In the genomic region with DNA sequence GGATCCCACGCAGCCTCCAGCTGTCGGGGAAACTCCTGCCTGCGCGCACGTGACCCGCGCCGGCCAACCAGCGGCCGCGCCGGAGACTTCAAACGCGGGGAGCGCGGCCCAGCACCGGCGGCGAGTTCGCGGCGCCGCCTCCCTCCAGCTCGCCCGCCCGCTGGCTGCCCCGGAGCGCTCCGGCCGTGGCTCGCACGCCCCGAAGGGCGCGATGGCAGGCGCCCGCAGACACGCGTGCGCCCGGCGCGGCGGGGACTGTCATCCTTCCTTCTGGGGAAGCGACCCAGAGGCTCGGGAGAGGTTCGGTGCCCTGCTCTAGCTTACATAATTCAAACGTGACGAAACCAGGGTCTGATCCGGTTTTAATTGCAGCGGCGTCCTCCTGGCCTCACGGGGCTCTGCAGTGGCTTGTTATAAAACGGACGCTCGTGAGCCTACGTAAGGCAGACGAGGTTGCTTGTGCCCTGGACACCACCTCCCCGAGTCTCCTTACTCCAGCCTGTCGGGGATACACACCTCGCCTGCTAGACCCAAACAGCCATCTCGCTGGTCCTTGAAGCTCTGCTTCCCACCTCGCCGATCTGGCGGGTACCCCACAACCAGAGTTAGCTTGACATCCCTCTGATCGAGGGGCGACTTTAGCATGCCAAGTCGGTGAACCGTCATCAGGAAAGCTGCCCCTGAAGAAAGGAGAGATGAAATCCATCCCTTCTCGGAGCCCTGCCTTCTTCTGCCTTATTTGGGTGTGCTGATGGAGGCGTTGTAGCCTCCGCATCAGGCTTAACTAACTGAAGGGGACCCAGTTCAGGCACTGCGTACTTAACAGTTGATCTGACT, we compare ENCODE assay signal across 8 mouse cellular contexts. TPM values are rescaled to one million over a fixed set of nuclear protein-coding genes. Genes with fewer than 3 reads are reported as not detected.
A peak's percentile ranks its signal among the peaks of the same experiment; 100 is the strongest.
DNase-seq lines count a peak whose midpoint lies in the region; ATAC-seq and TF ChIP-seq lines count a peak whose summit lies in the region.

A gene (minus strand): TSS at position 11 of the 837 bp plus-strand sequence.

- peak within 1 kb of the TSS; percentile 91 for H3K4me2 ChIP-seq in forebrain, embryonic 16.5 days (ENCODE audit: low read length)
- peak within 1 kb of the TSS; percentile 95 for H3K4me2 ChIP-seq in lung, embryonic 14.5 days

- in situ Hi-C loops in ES-E14 (cut with MboI; ENCODE audit: low sequenced_read_pairs in 2 of 2, unreplicated experiment in 2 of 2), result no loop called here

- no peak within 1 kb of the TSS for H3K27ac ChIP-seq in ES-E14 (ENCODE audit: insufficient read depth, low read depth, low read length, poor library complexity, severe bottlenecking)
- peak within 1 kb of the TSS; percentile 77 for H3K27ac ChIP-seq in forebrain, embryonic 16.5 days (ENCODE audit: low read length)
- H3K27ac ChIP-seq in layer of hippocampus, adult 2 months, result peak within 1 kb of the TSS; percentile 94
- peak within 1 kb of the TSS; percentile 96 for H3K27ac ChIP-seq in lung, embryonic 14.5 days (ENCODE audit: low read depth)
- H3K27ac ChIP-seq in olfactory bulb, adult 2 months (ENCODE audit: insufficient read depth, low read depth, low read length), result peak within 1 kb of the TSS; percentile 61
- no peak within 1 kb of the TSS for H3K27ac ChIP-seq in thymus, adult 2 months (ENCODE audit: control insufficient read depth, insufficient read depth, low read length)

- H3K27me3 ChIP-seq in forebrain, embryonic 16.5 days (replicated peaks; ENCODE audit: control insufficient read depth, insufficient read depth, low read length), result no peaks in the 10 kb centered on the region
- no peaks in the 10 kb centered on the region for H3K27me3 ChIP-seq in lung, embryonic 14.5 days (ENCODE audit: insufficient read depth, low read length)
- H3K27me3 ChIP-seq in thymus, adult 2 months (ENCODE audit: control insufficient read depth, insufficient read depth, low read length), result no peaks in the 10 kb centered on the region; the same call in 1 of the 2 replicates

- H3K36me3 ChIP-seq in ES-E14 (ENCODE audit: control insufficient read depth, insufficient read depth, low read length, poor library complexity, severe bottlenecking), result no peaks in the 10 kb centered on the region
- no peaks in the 10 kb centered on the region for H3K36me3 ChIP-seq in forebrain, embryonic 16.5 days (ENCODE audit: control insufficient read depth, insufficient read depth)
- peaks cover 5% of the 10 kb centered on the region; the same call in 1 of the 2 replicates for H3K36me3 ChIP-seq in lung, embryonic 14.5 days (ENCODE audit: insufficient read depth)
- no peaks in the 10 kb centered on the region for H3K36me3 ChIP-seq in thymus, adult 2 months (ENCODE audit: control insufficient read depth, insufficient read depth, low read length)

- H3K4me1 ChIP-seq in ES-E14 (ENCODE audit: control insufficient read depth in 2 of 2, insufficient read depth in 2 of 2, low read length in 2 of 2, poor library complexity in 1 of 2), result no peaks in the 10 kb centered on the region
- H3K4me1 ChIP-seq in forebrain, embryonic 16.5 days (replicated peaks; ENCODE audit: control insufficient read depth, insufficient read depth, low read length), result peaks cover 11% of the 10 kb centered on the region
- no peaks in the 10 kb centered on the region for H3K4me1 ChIP-seq in lung, embryonic 14.5 days (ENCODE audit: insufficient read depth)
- peaks cover 10% of the 10 kb centered on the region for H3K4me1 ChIP-seq in olfactory bulb, adult 2 months (ENCODE audit: control insufficient read depth, insufficient read depth, low read length)
- peaks cover 4% of the 10 kb centered on the region; the same call in 1 of the 2 replicates for H3K4me1 ChIP-seq in thymus, adult 2 months (replicated peaks; ENCODE audit: control insufficient read depth, insufficient read depth, low read length)

- 0 out of 2 replicates have a peak, but pooled peaks have one; percentile 14 for TF ChIP-seq POLR2A in olfactory bulb, adult 2 months (IDR thresholded peaks at IDR 0.05; ENCODE audit: insufficient read depth, low read depth, low read length)
- 0 out of 2 replicates have a peak, but pooled peaks have one; percentile 30 for TF ChIP-seq POLR2A in thymus, adult 2 months (IDR thresholded peaks at IDR 0.05; ENCODE audit: control insufficient read depth, extremely low read depth, insufficient read depth, low read length, poor library complexity)

- peak; percentile 50 for DNase-seq in ES-E14 (ENCODE audit: low read depth, low spot score)
- DNase-seq in cerebellum, adult 11-12 months, result peak; percentile 80
- DNase-seq in heart, postnatal 36 days, result peak; percentile 86 to 87
- DNase-seq in layer of hippocampus, adult 2 months (ENCODE audit: low spot score in 2 of 2), result peak; percentile 78 to 80
- peak; percentile 94 for DNase-seq in lung, embryonic 14.5 days
- peak; percentile 88 for DNase-seq in thymus, adult 2 months

- peak within 1 kb of the TSS; percentile 83 for H3K9ac ChIP-seq in ES-E14 (ENCODE audit: insufficient read depth, low read depth, low read length, poor library complexity, severe bottlenecking)
- peak within 1 kb of the TSS; percentile 87 for H3K9ac ChIP-seq in forebrain, embryonic 16.5 days (replicated peaks; ENCODE audit: low read depth, low read length)
- peak within 1 kb of the TSS; percentile 92 for H3K9ac ChIP-seq in lung, embryonic 14.5 days

- ATAC-seq in forebrain, embryonic 16.5 days, result peak; percentile 96
- peak; percentile 94 for ATAC-seq in lung, embryonic 14.5 days (ENCODE audit: insufficient read depth)

- no peaks in the 10 kb centered on the region for H3K9me3 ChIP-seq in ES-E14 (ENCODE audit: control insufficient read depth, insufficient read depth, low read depth, low read length)
- H3K9me3 ChIP-seq in forebrain, embryonic 16.5 days (ENCODE audit: control insufficient read depth, low read length), result no peaks in the 10 kb centered on the region
- H3K9me3 ChIP-seq in lung, embryonic 14.5 days (ENCODE audit: low read depth, low read length), result no peaks in the 10 kb centered on the region

- 0 out of 2 replicates have a peak, but pooled peaks have one; percentile 2 for TF ChIP-seq CTCF in layer of hippocampus, adult 2 months (conservative IDR thresholded peaks at IDR 0.05)
- TF ChIP-seq CTCF in lung, embryonic 14.5 days (IDR thresholded peaks at IDR 0.05; ENCODE audit: low read depth), result no peak
- no peak for TF ChIP-seq CTCF in olfactory bulb, adult 2 months (IDR thresholded peaks at IDR 0.05; ENCODE audit: insufficient read depth, low read depth, low read length)
- TF ChIP-seq CTCF in thymus, adult 2 months (IDR thresholded peaks at IDR 0.05; ENCODE audit: borderline replicate concordance, control insufficient read depth, extremely low read depth, insufficient read depth, low read length, poor library complexity), result no peak

- WGBS in forebrain, embryonic 16.5 days, result under 1% methylated on average over 71 of the region's 73 CpGs
- under 1% methylated on average over 67 of the region's 73 CpGs for WGBS in lung, embryonic 14.5 days
- WGBS in olfactory bulb, adult 2 months, result 3% methylated on average over 73 of the region's 73 CpGs
- 2% methylated on average over 73 of the region's 73 CpGs for WGBS in thymus, adult 2 months

- intact Hi-C loops in heart, postnatal 36 days (cut with DNase I), result loop anchor here (1.0 to 5.0 kb wide), 3 partner anchors 60 to 180 kb away; a partner anchor contains a TSS

- peak within 1 kb of the TSS; percentile 86 to 90 for H3K4me3 ChIP-seq in ES-E14 (ENCODE audit: insufficient read depth in 1 of 2, low read depth in 1 of 2, low read length in 2 of 2, poor library complexity in 1 of 2, severe bottlenecking in 1 of 2)
- H3K4me3 ChIP-seq in forebrain, embryonic 16.5 days (replicated peaks; ENCODE audit: low read length), result peak within 1 kb of the TSS; percentile 91
- H3K4me3 ChIP-seq in layer of hippocampus, adult 2 months, result peak within 1 kb of the TSS; percentile 80
- H3K4me3 ChIP-seq in lung, embryonic 14.5 days (ENCODE audit: low read depth, low read length), result peak within 1 kb of the TSS; percentile 71
- H3K4me3 ChIP-seq in olfactory bulb, adult 2 months (ENCODE audit: insufficient read depth, low read depth, low read length), result peak within 1 kb of the TSS; percentile 99
- H3K4me3 ChIP-seq in thymus, adult 2 months (ENCODE audit: control insufficient read depth, insufficient read depth, low read length), result peak within 1 kb of the TSS; percentile 56

TF ChIP-seq in ES-E14, 5 proteins besides CTCF, POLR2A, EP300 and RAD21:
- TF ChIP-seq HCFC1 (IDR thresholded peaks at IDR 0.05; ENCODE audit: borderline replicate concordance, insufficient read depth, low read length) (no peak), MAFK (IDR thresholded peaks at IDR 0.05; ENCODE audit: insufficient read depth, low read depth, low read length) (no peak), ZNF384 (IDR thresholded peaks at IDR 0.05; ENCODE audit: low read depth, low read length) (no peak), ZC3H11A (IDR thresholded peaks at IDR 0.05; ENCODE audit: borderline replicate concordance, low read depth, low read length) (no peak), CHD2 (IDR thresholded peaks at IDR 0.05; ENCODE audit: low read depth, low read length) (no peak)

RNA-seq across cellular contexts. Expression of the gene that starts here (rescaled TPM):
- total RNA-seq in ES-E14 (2012; rRNA removed), result 7.3 and 19.8 TPM in 2 replicates
- 117 and 124 TPM in 2 replicates for polyA plus RNA-seq in forebrain, embryonic 16.5 days (2015; fragmentation: Nextera tagmentation; extraction: Ambion mirVana)
- 10 to 100 TPM; 22.0 to 22.1 TPM for total RNA-seq in heart, postnatal 36 days (2021)
- total RNA-seq in layer of hippocampus, adult 2 months (2021), result 10 to 100 TPM; 85.7 to 87.2 TPM
- 95.3 and 97.7 TPM in 2 replicates for polyA plus RNA-seq in lung, embryonic 14.5 days (2014; fragmentation: Nextera tagmentation; extraction: Ambion mirVana)
- not detected in 2 replicates for polyA plus RNA-seq in olfactory bulb, adult 2 months (2012; ENCODE audit: insufficient read depth, insufficient read length, low replicate concordance, missing spikeins)
- polyA plus RNA-seq in thymus, adult 2 months (2012; rRNA removed), result 18.4 and 21.0 TPM in 2 replicates

Comparison
In these comparisons a context has a peak if more than half of its experiments do, and no peak if none do; other contexts are left out.
1. H3K27ac ChIP-seq: peak in forebrain, embryonic 16.5 days (single experiment), layer of hippocampus, adult 2 months (single experiment), lung, embryonic 14.5 days (single experiment) and olfactory bulb, adult 2 months (single experiment); none in ES-E14 (single experiment) and thymus, adult 2 months (single experiment).
2. Peak in every context shown above with its lines, with median percentiles within 50 percentile points of each other: DNase-seq, H3K4me3 ChIP-seq and H3K9ac ChIP-seq.